Mouse (Mus musculus): ENCODE results near the gene Rnase13.
A peak's percentile ranks its signal among the peaks of the same experiment; 100 is the strongest.

The Rnase13 gene

DNA sequence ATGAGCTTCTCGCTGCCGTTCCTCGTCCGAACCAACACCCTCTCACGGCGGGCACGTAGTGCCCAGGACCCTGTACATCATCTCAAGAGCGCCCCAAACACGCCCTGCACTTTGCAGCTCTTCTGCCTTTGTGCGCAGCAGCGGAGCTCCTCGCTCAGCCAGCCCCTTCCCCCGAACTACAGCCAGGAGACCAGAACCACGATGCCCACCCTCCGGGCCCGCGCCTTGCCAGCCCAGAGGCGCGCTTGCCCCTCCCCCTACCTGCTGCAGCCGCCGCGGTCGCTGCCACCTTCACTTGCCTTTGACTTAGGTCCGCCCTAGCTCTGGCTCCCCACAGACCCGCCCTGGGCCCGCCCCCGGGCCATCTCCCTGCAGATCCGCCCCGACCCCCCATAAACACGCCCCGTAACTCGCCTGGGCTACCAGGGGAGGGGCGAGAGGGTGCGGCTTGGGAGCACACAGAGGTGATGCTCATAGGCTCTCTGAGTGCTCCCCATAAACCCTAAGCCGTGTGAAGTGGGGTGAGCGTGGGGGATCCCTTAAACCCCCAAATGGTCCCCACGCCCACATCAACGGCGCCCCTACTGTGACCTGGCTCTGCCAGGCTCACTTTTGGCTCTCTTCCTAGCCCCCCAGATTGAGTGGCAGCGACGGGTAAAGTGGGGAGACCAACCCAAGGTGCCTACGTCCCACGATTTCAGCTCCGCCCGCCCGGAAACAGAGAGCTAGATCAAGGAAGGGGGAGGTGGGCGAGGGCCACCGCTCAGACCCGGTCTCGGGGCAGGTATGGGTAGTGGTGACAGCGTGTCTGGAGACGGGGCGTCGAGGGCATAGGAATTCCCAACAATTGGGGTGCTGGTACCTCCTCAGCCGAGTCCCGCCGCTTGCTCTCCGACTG is 9.3 kb downstream of the Rnase13 start:
- no peak for DNase-seq (ENCODE audit: low read depth, low spot score)

DNA sequence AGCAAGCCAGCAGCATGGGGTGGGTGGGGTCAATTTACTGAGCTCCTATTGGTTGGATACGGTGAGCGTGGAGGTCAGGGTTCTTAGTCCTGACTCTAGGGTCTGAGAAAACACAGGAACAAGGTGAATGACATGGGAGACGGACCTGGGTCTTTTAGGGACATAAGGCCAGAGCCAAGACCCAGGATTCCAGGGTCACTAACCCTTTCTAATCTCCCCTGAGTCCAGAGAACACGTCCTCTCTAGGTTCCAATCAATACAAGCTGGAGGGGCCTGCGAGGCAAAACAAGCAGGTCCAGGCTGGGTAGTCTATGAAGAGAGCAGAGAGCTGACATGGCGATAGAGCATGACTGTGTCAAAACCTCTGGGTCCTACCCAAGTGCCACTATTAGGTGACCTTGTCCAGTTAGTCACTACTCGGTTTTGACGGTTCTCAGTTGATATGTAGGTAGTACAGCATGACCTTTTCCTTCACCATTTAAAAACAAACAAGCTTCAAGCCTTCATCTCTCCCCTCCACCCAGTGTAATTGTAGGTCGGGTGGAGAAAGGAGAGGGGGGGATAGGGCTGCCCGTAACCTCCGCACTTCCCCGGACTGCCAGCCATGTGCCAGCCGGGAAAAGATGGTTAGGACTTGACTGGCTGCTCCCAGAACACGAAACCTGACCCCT is 10.0 kb downstream of the Rnase13 start:
- DNase-seq (ENCODE audit: low read depth, low spot score): no peak

DNA sequence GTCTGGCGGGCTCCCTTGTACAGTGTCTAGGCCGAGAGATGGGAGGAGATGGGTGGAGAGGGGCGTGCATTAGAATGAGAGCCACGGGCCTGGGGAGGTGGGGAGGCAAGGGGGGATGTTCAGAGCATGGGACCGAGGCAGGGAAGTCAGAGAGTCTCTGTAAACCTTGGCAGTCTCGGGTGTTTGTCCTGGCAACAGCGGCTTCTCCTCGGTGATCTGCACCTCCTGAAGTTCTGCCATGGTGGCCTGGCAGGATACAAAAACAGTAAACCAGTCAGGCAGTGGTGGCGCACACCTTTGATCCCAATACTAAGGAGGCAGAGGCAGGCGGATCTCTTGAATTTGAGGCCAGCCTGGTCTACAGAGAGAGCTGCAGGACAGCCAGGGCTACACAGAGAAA is 11.3 kb downstream of the Rnase13 start:
- no peak for DNase-seq (ENCODE audit: low read depth, low spot score)

DNA sequence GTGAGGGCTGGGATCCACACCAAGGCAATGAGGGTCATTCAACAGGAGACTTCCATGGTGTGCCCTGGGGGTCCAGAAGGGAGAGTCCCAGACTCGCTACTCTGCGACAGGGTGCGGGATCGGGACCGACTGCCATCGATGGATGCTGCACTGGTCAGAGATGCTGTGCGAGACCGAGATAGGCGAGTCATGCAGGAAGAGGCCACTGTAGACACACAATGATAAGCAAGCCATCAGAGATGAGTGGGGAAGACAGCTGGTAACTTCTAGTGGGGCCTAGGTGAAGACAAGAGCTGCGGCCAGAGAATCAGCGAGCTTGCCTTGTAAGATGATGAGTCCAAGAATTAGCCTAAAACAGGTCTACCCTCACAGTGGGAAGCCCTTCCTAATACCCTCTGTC is 16.5 kb downstream of the Rnase13 start:
- no peak for DNase-seq (ENCODE audit: low read depth, low spot score)

DNA sequence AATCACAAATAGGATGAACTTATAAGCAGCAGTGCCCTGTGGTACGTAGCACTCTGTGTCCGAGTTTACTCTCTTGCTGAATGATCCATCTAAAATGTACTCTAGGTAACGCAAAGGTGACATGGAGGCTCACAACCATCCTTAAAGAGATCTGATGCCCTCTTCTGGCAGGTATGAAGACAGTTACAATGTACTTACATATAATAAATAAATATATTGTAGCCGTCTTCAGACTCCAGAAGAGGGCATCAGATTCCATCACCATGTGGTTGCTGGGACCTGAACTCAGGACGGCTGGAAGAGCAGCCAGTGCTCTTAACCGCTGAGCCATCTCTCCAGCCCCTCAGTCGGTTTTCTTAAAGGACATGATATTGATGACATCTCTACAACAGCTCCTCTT is 17.9 kb downstream of the Rnase13 start:
- no peak for DNase-seq (ENCODE audit: low read depth, low spot score)

DNA sequence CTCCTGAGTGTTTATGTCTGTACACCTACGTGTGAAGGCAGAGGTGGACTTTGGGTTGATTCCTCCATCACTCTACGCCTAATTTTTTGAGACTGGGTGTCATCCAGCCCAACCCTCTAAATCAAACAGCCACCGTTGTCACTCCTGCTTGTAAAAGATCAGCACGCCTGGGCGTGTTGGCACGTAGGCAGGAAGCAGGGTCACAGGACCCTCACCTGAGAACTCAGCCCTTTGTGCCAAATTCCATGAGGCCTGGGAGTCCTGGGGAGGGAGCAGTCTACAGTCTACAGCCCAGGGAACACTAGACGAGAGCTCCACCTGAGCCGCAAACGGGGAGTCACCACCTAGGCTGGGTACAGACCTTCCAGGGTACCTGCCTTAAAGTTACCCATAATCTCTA is 18.8 kb downstream of the Rnase13 start:
- no peak for DNase-seq (ENCODE audit: low read depth, low spot score)

DNA sequence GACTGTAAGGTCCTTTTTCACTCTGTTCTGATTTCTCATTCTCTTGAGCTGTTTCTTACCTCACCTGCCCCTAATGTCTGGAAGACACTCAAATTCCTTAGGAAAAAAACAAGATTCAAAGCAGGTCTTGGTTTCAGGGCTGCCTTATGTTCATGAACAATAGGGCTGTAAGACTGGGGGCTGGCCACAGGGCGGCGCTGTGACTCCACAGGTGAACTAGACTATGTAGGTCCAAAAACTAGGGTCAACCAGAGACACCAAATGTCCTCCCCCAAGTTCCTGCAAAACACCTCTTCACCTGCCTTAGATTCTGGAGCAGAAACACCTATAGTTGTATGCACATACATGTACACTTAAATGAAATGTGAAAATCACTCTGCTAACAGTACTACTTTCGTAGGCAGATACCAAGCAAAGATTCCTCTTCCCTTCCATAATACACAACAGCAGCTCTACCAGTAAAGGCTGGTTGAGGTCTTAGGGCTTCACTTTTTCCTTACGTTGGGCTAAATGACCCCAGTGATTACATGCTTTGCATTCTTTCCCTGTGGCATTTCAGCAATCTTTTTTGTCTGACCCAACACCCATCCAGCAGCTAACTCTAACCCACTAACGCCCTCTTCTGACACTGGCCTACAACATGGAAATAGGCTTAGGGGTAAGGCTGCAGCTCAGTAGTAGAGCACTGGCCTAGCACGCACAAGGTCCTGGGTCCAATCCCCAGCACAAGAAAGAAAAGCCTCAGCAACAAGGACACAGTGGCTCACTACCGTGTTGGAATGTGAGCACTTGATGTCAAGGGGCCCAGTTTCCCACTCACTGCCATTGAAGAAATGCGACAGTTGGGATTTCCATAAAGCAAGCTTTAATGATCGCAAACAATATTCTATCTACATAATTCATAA is 19.5 kb downstream of the Rnase13 start:
- DNase-seq (ENCODE audit: low read depth, low spot score): no peak

DNA sequence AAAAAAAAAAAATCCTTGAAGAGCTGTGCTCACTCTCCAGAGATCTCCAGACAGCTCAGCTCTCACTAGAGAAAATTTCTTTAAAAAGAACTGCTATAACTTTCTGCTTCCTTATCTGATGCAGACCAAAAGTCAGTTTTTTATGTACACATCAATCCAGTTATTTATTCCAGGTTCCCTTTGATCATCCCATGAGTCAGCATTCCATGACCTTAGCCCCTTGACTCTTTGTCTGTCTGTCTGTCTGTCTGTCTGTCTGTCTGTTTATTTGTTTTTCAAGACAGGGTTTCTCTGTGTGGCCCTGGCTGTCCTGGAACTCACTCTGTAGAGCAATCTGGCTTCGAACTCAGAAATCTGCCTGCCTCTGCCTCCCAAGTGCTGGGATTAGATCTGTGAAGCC is 23.2 kb downstream of the Rnase13 start:
- no peak for DNase-seq (ENCODE audit: low read depth, low spot score)

DNA sequence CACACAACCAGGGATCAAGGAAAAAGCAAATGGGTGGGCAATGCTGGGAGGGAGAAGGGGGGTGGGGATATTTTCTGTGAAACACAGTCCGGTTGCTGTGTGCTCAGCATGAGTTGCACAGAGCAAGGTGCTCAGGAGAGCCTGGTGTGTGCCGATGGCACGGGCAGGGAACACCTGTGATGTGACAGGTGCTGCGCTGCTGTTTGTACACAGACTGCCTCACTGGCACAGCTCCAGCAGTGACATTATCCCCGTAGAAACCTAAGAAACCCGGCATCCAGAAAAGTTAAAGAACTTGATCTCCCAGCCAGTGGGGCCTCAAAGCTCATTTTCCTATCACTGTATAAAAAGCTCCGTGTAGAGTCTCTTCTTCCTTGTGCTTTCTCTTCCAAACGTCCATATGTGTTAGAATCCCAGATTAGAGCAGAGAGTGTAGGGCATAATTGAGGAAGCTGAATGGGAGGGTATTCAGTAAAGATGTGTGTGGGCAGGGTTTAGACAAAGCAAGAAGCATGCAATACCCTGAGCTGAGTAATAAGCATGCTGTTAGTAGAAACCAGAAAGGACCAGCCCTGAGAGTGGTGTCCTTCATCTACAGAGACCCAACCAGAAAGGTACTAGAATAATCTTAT is 25.9 kb downstream of the Rnase13 start:
- DNase-seq (ENCODE audit: low read depth, low spot score): no peak

DNA sequence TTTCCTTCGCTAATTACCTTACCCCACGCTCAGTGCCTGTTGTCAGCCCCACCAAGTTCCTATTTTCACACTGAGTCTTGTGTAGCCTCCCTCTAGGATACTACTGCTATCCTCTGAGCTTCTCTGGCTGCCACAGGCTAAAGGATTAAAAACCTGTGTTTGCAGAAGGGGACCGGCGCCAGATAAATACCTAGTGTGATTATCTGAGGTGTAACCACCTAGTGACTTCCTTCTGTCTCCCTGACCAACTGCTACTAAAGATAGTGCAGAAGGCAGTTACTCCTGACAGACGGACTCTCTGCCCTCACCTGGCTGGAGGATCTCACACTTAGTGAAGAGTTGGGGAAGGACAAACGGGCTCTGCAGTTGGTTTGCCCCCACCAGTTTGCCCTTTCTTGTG is 26.6 kb downstream of the Rnase13 start:
- no peak for DNase-seq (ENCODE audit: low read depth, low spot score)

DNA sequence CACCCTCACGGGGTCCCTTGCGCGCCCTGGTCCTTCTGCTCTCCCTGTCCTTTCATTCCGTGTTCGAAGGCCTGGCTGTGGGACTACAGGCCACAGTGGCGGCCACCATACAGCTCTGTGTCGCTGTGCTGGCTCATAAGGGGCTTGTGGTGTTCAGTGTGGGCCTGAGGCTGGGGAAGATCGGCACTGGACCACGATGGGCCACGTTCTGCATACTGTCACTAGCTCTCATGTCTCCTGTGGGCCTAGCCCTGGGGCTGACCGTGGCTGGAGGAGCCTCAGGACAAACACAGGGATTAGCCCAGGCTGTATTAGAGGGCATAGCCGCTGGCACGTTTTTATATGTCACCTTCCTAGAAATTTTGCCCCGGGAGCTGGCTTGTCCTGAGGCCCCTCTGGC is 27.5 kb downstream of the Rnase13 start:
- DNase-seq (ENCODE audit: low read depth, low spot score): no peak

DNA sequence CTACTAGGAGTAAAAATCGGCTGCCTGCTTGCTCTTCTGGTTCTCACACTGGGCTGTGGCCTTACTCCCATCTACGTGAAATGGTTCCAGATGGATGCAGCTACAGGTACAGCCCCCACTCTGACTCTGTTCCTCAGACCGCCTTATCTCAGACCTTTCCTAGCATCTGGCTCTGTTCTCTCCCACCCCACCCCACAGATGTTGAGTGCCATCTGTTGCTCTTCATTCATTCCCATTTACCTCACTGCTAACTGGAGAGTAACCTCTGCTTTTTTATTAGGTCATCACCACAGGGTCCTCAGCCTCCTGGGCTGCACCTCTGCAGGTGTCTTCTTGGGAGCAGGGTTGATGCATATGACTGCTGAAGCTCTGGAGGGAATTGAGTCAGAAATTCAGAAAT is 28.8 kb downstream of the Rnase13 start:
- no peak for DNase-seq (ENCODE audit: low read depth, low spot score)

DNA sequence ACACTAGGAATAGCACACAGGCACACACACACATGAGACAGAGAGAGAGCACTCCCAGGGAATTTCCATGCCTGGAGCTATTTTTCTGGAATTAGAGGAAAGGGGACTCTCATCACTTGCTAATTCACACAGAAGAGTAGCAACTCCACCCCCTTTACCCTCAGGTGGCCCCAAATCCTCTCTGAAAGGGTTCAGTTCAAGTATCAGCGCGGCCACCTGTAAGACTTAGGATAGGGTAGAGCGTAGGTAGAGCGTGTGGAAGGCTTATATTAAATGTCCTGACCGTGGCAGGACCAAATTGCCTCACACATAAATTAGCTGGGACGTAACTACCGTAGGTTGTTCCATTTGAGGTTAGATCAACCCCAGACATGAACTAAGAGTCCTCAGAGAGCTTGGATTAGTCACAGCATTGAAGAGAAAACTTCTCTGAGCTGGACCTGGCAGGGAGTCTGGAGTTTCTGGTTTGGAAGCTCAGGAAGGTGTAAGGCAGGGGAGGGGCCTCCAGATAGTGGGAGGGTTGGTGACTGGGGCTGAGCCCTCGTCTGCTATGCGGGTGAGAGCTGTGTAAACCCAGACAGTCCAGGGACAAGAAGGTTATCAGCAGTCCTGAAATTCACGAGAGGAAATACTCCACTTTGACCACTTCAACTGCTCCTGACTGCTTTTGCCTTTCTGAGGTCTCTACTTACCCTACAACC is 29.3 kb downstream of the Rnase13 start:
- DNase-seq (ENCODE audit: low read depth, low spot score): no peak

DNA sequence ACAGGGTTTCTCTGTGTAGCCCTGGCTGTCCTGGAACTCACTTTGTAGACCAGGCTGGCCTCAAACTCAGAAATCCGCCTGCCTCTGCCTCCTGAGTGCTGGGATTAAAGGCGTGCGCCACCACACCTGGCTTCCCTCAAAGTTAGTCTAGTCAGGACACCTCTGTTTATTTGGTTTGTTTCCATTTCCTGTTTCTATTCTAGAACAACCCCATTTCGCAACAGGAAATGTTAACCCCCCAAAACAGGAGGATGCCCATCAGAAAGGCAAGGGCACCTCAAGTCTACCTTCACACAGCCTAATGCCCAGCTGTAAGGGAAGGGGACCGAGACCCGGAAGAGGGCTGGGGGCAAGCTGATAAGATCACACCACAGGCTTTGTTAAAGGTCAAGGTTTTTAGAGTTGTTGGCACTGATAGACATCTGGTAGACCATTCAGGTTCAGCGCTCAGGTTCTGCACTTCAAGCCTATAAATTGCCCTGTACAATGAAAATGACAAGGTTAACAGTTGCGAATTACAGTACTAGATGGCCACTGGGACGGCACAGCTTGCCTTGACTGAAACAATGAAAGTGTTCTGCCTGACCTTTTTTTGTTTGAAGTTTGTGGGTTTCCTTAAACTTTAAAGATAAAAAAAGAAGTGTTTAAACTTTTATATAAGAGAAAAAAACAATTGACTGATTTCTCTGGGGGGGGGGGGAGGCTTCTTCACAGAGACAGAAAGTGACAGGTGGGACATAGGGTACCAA is 30.2 kb downstream of the Rnase13 start, which contains the start of gene Slc39a2:
Gene Slc39a2 (plus strand): TSS at position 699 of the 749 bp plus-strand sequence.
- DNase-seq (ENCODE audit: low read depth, low spot score): no peak

DNA sequence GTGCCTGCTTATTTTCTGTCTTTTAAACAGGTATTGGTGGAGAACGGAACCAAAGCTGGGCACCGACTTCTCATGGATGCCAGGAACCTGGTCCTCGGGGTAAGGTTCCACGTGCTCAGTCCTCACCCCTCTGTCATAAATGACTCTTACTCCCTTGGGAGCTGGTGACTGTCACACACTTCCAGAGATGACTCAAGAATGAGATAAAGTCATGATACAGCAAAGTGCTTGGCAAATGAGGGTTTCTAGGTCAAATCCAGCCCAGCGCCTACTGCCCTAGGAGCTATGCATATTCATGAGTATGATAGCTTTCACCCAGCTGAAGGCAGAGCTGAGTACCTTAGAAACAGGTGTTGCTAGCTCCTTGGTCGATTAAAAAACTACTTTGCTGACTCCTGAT is 32.7 kb downstream of the Rnase13 start:
- DNase-seq (ENCODE audit: low read depth, low spot score): no peak

DNA sequence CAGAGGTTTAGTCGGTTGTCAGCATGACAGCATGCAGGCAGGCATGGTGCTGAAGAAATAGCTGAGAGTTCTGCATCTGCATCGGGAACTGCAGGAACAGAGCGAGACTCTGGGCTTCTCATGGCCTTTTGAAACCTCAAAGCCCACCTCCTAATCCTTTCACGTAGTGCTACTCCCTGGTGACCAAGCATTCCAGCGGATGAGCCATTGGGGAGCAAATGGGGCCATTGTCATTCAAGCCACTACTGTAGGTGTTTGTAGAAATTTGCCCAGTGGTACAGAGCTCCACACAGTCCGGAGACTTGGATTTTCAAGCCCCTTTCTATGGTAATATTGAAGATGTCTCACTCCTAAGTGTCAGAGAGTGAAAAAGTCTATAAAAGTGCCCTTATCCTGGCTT is 36.5 kb downstream of the Rnase13 start:
- DNase-seq (ENCODE audit: low read depth, low spot score): no peak

DNA sequence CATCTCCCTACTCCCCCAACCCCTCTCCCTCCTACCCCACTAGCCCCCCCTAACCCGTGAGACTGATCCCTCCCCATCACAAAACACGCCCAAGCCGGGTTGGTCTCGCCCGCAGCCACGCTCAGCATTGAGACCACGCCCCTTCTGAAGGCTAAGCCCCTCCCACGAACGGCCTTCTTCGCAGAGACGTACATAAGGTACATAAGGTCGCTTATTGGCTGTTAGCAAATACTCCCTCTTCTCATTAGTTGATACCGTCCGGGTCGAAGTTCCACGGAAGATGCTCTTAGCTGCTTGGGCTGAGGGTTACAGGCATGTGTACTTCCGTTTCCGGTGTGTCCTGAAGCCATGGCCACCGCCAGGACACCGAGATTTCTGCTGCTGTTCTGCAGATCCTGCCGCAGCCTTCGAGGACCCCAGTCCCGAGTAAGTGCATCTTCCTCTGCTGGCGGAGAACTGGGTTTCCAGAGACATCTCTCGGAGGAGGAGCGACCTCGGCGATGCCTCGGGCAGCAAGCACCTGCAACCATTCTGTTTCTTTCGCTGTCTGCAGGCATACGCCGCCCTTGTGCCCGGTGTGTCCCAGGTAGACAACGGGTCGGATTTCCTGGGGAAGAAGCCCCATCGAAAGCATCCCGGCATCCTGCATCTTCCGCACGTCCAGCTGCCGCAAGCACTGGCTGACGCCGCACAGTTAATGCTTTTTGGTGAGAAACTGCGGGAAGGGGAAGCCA is 37.8 kb downstream of the Rnase13 start, which contains the start of gene Mettl17:
Gene Mettl17 (plus strand): TSS at position 245 of the 734 bp plus-strand sequence.
- peak; percentile 93 for DNase-seq (ENCODE audit: low read depth, low spot score)

DNA sequence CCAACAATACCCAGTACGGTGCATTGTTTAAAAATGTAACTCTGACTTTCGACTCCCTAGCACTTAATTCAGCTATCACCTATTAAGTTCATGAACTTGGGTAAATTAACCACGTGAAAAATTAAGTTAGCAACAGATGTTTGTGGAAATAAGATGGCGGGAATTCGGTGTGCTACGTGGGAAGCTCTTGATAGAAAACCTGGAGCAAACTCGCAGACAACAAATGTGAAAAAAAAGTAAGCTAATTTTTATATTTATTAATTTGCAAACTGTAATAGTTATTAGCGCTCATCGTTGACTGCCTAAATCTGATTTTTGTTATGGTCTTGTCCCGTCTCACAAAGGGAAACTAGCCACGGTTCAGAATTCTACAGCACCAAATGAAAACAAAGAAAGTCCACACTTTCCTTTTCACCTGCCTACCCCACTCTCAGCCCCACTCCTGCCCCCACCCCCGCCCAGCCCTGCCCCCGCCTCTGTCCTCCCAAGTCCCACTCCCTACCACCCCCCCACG is 38.5 kb downstream of the Rnase13 start:
- DNase-seq (ENCODE audit: low read depth, low spot score): peak; percentile 40

DNA sequence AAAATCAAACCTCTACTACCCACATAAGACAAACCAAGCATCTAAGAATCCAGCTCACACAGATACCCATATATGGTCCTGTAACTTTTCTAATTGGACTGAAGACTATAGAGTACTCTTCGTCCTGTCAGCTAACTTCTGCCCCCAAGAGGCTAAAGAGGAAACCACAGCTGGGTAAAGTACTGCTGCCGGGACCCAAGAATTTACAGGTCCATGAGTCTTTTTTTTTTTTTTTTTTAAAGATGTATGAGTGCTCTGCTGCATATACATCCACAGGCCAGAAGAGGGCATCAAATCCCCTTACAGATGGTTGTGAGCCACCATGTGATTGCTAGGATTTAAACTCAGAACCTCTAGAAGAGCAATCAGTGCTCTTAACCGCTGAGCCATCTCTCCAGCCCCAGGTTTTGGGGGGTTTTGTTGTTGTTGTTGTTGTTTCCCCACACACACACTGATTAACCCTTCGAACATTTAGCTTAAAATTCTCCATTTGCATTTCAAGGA is 39.0 kb downstream of the Rnase13 start:
- DNase-seq (ENCODE audit: low read depth, low spot score): peak; percentile 67
